Mouse (Mus musculus): ENCODE results near the gene Tbce. TPM values are rescaled to one million over a fixed set of nuclear protein-coding genes. Genes with fewer than 3 reads are reported as not detected.

Gene Tbce
- total and polyA plus RNA-seq, 3 experiments: 2.6 to 88.8 (median 56.1) TPM

DNA sequence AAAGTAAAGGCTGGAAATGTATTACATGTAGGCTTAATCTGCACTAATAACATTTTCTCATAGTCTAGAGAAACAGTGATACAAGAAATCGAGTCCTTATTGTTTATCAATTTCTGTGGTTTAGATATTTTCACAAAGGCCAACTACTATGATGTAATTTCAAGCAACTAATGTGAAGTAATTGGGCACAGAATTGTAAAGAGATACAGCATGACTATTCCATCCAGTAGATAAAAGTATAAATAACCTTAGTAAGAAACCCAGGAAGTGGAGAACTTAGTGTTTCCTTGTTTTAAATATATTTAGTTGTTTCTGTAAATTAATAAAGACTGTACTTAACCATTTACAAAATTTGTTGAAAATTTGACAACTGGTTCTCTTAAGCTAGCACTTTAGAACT is 69.6 kb downstream of the Tbce start:
- no peak for TF ChIP-seq POLR2AphosphoS5 (IDR thresholded peaks at IDR 0.05; ENCODE audit: insufficient replicate concordance, low read depth, low read length)
- no peak for TF ChIP-seq CTCF (IDR thresholded peaks at IDR 0.05; ENCODE audit: low read depth, low read length)
- no peak for TF ChIP-seq TAL1 (conservative IDR thresholded peaks at IDR 0.05; ENCODE audit: low read depth, low read length)
- TF ChIP-seq GATA1 (IDR thresholded peaks at IDR 0.05; ENCODE audit: borderline replicate concordance, low read length): no peak
- Histone ChIP-seq H3K9me3 (replicated peaks) (no peaks in the 10 kb centered on the region), H3K36me3 (replicated peaks) (peaks cover 68% of the 10 kb centered on the region), H3K27me3 (ENCODE audit: insufficient read depth, low read length) (no peaks in the 10 kb centered on the region), H3K4me1 (ENCODE audit: insufficient read depth, low read depth, low read length) (peaks cover 48% of the 10 kb centered on the region), H3K4me3 (ENCODE audit: low read depth, low read length) (no peak overlapping the region)
- DNase-seq (ENCODE audit: low spot score): no peak
- no peak for ATAC-seq (ENCODE audit: extremely low read depth, insufficient number of reproducible peaks, low FRiP score, poor library complexity, severe bottlenecking)

DNA sequence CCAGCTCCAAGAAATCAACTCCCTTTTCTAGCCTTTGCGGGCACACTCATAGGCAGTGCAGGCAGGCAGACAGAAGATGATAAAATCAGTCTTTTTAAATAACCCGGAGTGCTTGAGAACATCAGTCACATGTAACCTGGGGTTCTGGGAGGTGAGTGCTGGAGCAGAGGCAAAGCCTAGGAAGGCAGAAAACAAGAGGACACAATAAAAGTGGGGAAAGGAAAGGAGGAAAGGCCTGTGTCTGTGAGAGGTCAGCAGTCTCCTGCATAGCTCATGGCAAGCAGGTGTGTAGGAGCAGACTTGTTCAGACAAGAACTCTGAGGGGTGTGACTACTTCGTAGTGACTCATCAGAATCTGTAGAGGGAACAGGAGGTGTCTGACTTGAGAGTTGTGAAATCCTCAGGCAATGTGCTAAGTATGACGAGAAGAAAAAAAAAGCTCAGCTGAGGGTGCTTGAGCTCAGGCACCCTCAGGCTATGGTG is 70.8 kb downstream of the Tbce start:
- peak; percentile 87 for ATAC-seq (ENCODE audit: extremely low read depth, insufficient number of reproducible peaks, low FRiP score, poor library complexity, severe bottlenecking)
- Histone ChIP-seq H3K9me3 (replicated peaks) (peaks cover 3% of the 10 kb centered on the region), H3K27me3 (ENCODE audit: insufficient read depth, low read length) (no peaks in the 10 kb centered on the region), H3K4me1 (ENCODE audit: insufficient read depth, low read depth, low read length) (peaks cover 57% of the 10 kb centered on the region), H3K4me3 (ENCODE audit: low read depth, low read length) (no peak overlapping the region; the same call in 1 of the 2 replicates), H3K36me3 (replicated peaks) (peaks cover 65% of the 10 kb centered on the region)
- TF ChIP-seq CTCF (IDR thresholded peaks at IDR 0.05; ENCODE audit: low read depth, low read length) (no peak), TAL1 (conservative IDR thresholded peaks at IDR 0.05; ENCODE audit: low read depth, low read length) (no peak), GATA1 (IDR thresholded peaks at IDR 0.05; ENCODE audit: borderline replicate concordance, low read length) (no peak)
- DNase-seq (ENCODE audit: low spot score): peak; percentile 35

DNA sequence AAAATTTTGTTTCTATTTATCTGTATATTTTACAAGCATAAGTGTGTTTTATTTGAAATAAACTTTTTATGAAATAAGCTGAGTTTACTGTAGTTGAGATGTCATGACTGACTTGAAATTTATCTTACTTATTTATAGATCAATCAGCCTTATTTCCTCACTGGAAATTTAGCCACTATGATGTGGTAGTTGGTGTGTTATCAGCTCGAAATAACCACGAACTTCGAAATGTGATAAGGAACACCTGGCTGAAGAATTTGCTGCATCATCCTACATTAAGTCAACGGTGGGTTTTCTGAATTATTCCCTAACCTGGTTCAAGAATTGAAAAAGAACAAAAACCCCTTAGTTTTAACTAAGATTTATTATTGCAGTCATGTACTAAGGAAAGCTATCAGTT is 73.3 kb downstream of the Tbce start:
- ATAC-seq (ENCODE audit: extremely low read depth, insufficient number of reproducible peaks, low FRiP score, poor library complexity, severe bottlenecking): peak; percentile 12; the same call in 1 of the 2 replicates
- peaks cover 49% of the 10 kb centered on the region for H3K36me3 ChIP-seq (replicated peaks)
- H3K4me3 ChIP-seq (ENCODE audit: low read depth, low read length): no peak overlapping the region
- H3K27me3 ChIP-seq (ENCODE audit: insufficient read depth, low read length): no peaks in the 10 kb centered on the region
- TF ChIP-seq CTCF (IDR thresholded peaks at IDR 0.05; ENCODE audit: low read depth, low read length): no peak
- TF ChIP-seq TAL1 (conservative IDR thresholded peaks at IDR 0.05; ENCODE audit: low read depth, low read length): peak; percentile 56
- DNase-seq (ENCODE audit: low spot score): no peak
- peaks cover 65% of the 10 kb centered on the region for H3K4me1 ChIP-seq (ENCODE audit: insufficient read depth, low read depth, low read length)
- peaks cover 3% of the 10 kb centered on the region for H3K9me3 ChIP-seq (replicated peaks)

DNA sequence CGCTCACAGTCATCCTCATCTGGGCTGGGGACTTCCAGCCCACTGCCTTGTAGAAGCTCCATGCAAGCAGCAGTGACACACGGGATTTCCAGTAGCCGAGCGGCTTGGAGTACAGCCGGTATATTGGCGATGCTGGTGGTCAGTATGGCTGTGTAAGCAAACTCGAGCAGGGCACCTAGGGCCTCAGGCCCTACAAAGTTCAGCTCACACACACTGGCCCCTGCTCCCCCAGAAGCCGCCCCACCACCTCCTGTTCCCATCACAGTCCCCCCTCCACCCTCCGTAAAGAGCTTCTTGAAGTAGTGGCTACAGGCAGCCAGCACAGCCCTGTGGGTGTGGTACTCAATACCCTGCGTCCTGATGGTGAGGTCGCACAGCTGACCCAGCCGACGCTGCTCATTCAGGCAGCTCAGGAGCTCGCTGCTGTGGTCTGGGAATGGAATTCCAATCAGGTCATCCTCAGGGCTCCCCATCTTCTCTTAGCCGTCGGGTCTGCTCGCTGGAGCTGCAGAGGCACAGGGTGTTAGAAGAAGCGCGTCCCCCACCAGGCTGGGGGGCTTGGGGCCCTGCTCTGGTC is 74.0 kb downstream of the Tbce start:
- H3K36me3 ChIP-seq (replicated peaks): peaks cover 48% of the 10 kb centered on the region
- no peak for TF ChIP-seq GATA2 (IDR thresholded peaks at IDR 0.05; ENCODE audit: borderline replicate concordance, low read depth, low read length)
- no peak for TF ChIP-seq CTCF (IDR thresholded peaks at IDR 0.05; ENCODE audit: low read depth, low read length)
- TF ChIP-seq GATA1 (IDR thresholded peaks at IDR 0.05; ENCODE audit: borderline replicate concordance, low read length): no peak
- no peak for TF ChIP-seq TAL1 (conservative IDR thresholded peaks at IDR 0.05; ENCODE audit: low read depth, low read length)
- no peak for TF ChIP-seq POLR2AphosphoS5 (IDR thresholded peaks at IDR 0.05; ENCODE audit: insufficient replicate concordance, low read depth, low read length)
- peaks cover 70% of the 10 kb centered on the region for H3K4me1 ChIP-seq (ENCODE audit: insufficient read depth, low read depth, low read length)
- no peaks in the 10 kb centered on the region for H3K27me3 ChIP-seq (ENCODE audit: insufficient read depth, low read length)
- DNase-seq (ENCODE audit: low spot score) (no peak), ATAC-seq (ENCODE audit: extremely low read depth, insufficient number of reproducible peaks, low FRiP score, poor library complexity, severe bottlenecking) (peak; percentile 30; the same call in 1 of the 2 replicates)
- H3K4me3 ChIP-seq (ENCODE audit: low read depth, low read length): peak overlapping the region; percentile 66; the same call in 1 of the 2 replicates
- H3K9me3 ChIP-seq (replicated peaks): peaks cover 3% of the 10 kb centered on the region

DNA sequence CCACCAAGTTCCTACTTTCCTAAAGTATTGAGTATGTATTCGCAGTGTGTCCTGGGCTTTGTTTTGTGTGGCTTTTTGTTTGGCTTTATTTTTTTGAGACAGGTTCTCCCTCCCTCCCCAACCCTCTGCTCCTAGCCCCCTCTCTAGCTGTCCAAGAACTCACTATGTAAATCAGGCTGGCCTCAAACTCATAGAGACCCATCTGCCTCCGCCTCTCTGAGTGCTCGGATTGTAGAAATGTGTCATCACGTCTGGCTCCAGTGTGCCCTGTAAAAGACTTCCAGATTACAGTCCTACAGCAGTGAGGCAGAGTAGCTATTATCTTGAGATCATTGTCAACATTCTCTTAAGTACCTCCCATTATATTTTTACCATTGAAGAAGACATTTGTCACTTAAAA is 78.4 kb downstream of the Tbce start:
- ATAC-seq (ENCODE audit: extremely low read depth, insufficient number of reproducible peaks, low FRiP score, poor library complexity, severe bottlenecking): no peak
- no peak for TF ChIP-seq CTCF (IDR thresholded peaks at IDR 0.05; ENCODE audit: low read depth, low read length)
- H3K36me3 ChIP-seq (replicated peaks): peaks cover 56% of the 10 kb centered on the region
- no peaks in the 10 kb centered on the region for H3K27me3 ChIP-seq (ENCODE audit: insufficient read depth, low read length)
- H3K9me3 ChIP-seq (replicated peaks): peaks cover 3% of the 10 kb centered on the region
- no peak for DNase-seq (ENCODE audit: low spot score)
- no peak overlapping the region for H3K4me3 ChIP-seq (ENCODE audit: low read depth, low read length)
- peaks cover 64% of the 10 kb centered on the region for H3K4me1 ChIP-seq (ENCODE audit: insufficient read depth, low read depth, low read length)

DNA sequence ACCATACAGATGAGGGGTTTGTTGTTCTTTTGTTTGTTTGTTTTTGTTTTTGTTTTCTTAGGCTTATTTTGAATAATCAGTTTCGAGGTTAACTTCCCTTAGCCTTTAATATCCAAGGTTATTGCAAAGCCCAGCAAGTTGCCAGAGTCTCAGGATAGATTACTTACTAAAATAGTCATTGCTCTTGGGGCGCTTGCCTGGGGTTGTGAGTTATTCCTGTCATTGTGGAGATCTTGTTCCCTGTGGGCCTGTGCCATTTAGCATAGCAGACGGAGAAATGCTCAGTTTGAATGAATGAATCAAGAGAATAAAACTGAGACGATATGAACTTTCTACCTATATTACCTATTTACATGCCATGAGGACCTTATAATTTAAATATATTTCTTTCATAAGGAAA is 79.2 kb downstream of the Tbce start:
- H3K4me1 ChIP-seq (ENCODE audit: insufficient read depth, low read depth, low read length): peaks cover 61% of the 10 kb centered on the region

DNA sequence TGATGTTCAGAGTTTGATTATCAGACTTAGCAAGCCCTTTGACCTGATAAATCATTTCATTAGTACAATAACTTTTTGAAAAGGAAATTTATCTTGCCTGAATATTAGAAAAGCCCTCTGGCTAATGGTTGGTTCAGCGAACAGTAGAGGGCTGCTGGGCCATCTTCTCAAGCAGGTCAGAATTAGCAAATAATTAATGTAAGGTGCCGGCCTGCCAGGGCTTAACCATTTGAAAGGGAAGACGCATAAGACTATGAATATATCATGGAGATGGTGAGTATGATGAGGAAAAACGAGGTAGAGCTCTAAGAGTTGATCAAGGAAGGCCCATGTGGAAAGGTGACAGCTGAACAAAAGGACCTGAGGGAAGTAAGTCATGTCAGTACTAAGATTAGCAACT is 82.8 kb downstream of the Tbce start:
- peaks cover 48% of the 10 kb centered on the region for H3K4me1 ChIP-seq (ENCODE audit: insufficient read depth, low read depth, low read length)
- DNase-seq (ENCODE audit: low spot score) (no peak), ATAC-seq (ENCODE audit: extremely low read depth, insufficient number of reproducible peaks, low FRiP score, poor library complexity, severe bottlenecking) (no peak)
- H3K36me3 ChIP-seq (replicated peaks): peaks cover 43% of the 10 kb centered on the region
- TF ChIP-seq CTCF (IDR thresholded peaks at IDR 0.05; ENCODE audit: low read depth, low read length) (no peak), GATA1 (IDR thresholded peaks at IDR 0.05; ENCODE audit: borderline replicate concordance, low read length) (no peak), GATA2 (IDR thresholded peaks at IDR 0.05; ENCODE audit: borderline replicate concordance, low read depth, low read length) (no peak), POLR2AphosphoS5 (IDR thresholded peaks at IDR 0.05; ENCODE audit: insufficient replicate concordance, low read depth, low read length) (no peak), TAL1 (conservative IDR thresholded peaks at IDR 0.05; ENCODE audit: low read depth, low read length) (no peak)
- no peaks in the 10 kb centered on the region for H3K9me3 ChIP-seq (replicated peaks)
- no peaks in the 10 kb centered on the region for H3K27me3 ChIP-seq (ENCODE audit: insufficient read depth, low read length)
- H3K4me3 ChIP-seq (ENCODE audit: low read depth, low read length): no peak overlapping the region; the same call in 1 of the 2 replicates

More for the DNA sequence above, 79.2 kb downstream of the Tbce start:
- TF ChIP-seq POLR2AphosphoS5 (IDR thresholded peaks at IDR 0.05; ENCODE audit: insufficient replicate concordance, low read depth, low read length): no peak
- TF ChIP-seq GATA2 (IDR thresholded peaks at IDR 0.05; ENCODE audit: borderline replicate concordance, low read depth, low read length): no peak
- no peak for TF ChIP-seq CTCF (IDR thresholded peaks at IDR 0.05; ENCODE audit: low read depth, low read length)
- TF ChIP-seq TAL1 (conservative IDR thresholded peaks at IDR 0.05; ENCODE audit: low read depth, low read length): no peak
- no peak for TF ChIP-seq GATA1 (IDR thresholded peaks at IDR 0.05; ENCODE audit: borderline replicate concordance, low read length)
- no peak for DNase-seq (ENCODE audit: low spot score)
- H3K9me3 ChIP-seq (replicated peaks): peaks cover 3% of the 10 kb centered on the region
- no peak overlapping the region for H3K4me3 ChIP-seq (ENCODE audit: low read depth, low read length)
- H3K36me3 ChIP-seq (replicated peaks): peaks cover 54% of the 10 kb centered on the region
- no peak for ATAC-seq (ENCODE audit: extremely low read depth, insufficient number of reproducible peaks, low FRiP score, poor library complexity, severe bottlenecking)
- H3K27me3 ChIP-seq (ENCODE audit: insufficient read depth, low read length): no peaks in the 10 kb centered on the region

Data from G1E (cell line).